Mouse (Mus musculus) induced T-regulatory cell, adult 2 months (primary cell): ENCODE measurements around the gene Adamtsl1.

Experiments
- DNase-seq: peaks from one replicate; pipeline ENCODE4 v3.0.0-alpha.2; 2012; ENCODE audit warnings: low read depth

Adamtsl1 gene

GRCm38 (mm10) chr4:86224875-86225274 is 710.9 kb downstream of the Adamtsl1 start:
- DNase-seq, result no peak

GRCm38 (mm10) chr4:86227096-86227495 is 713.1 kb downstream of the Adamtsl1 start:
- no peak for DNase-seq

DNA sequence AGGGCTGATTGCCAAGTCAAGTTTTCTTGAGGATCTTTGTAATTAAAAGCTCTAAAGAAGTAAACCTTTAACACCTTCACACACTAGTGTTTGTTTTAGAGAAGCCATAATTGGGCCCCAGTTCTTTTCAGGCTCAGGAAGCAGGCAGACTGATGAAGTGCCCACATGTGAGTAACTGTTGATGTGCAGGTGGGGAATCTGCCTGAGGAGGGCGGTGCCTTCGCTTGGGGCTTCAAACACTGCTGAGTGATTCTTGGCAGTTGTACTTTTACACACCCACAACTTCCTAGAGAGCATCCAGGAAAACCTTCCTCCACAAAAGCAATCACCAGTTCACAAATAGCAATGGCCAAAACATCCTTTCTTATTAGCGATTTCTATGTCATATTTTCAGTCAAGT is 719.2 kb downstream of the Adamtsl1 start:
- DNase-seq, result no peak

- DNase-seq, result no peak
These were observed 728.0 kb downstream of the Adamtsl1 start for GRCm38 (mm10) chr4:86241854-86242424.

- DNase-seq, result no peak
These were observed 756.1 kb downstream of the Adamtsl1 start for GRCm38 (mm10) chr4:86270085-86270484.

DNA sequence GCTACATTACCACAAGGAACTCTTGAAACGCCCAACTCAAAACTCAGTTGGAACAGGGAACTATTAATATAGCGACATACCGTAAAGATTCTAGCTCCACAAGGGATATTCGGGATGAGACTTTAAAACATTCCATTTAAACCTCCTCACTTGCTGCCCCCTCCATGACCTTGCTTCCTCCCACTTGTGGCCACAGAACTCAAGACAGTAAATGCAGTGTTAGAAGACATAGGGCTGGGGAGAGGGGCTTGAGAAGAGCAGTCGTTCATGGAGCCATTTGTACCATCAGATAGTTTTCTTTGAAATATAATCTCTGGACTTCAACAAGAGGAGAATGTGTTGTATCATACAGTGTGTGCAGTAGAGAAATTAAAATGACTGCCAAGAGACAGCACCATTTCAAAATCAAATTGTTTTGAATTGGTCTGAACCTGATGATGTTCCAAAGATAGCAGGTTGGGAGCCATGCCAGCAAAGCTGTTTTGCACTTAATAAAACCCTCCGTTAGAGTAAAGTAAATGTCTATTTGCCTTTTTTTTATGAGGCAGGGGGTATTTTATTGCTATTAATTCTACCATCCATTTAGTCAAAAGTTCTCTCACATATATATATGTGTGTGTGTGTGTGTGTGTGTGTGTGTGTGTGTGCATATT is 759.9 kb downstream of the Adamtsl1 start:
- DNase-seq, result no peak

DNA sequence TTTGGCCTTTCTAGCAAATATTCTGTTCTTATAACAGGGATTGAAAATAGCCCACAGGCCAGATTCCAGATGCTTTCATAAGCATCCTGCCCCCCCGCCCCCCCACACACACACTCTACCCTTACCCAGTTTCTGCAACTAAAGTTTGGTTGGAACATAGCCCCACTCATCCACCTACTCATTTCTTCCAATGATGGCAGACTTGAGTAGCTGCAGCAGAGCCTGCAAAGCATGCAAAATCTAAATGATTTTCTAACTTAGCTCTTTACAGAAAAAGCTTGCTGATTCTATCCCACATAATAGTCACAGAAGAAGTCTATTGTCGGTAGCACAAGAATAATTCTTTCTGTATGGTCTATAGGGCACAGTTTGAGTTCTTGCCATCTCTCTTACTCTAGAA is 760.7 kb downstream of the Adamtsl1 start:
- DNase-seq, result no peak

DNA sequence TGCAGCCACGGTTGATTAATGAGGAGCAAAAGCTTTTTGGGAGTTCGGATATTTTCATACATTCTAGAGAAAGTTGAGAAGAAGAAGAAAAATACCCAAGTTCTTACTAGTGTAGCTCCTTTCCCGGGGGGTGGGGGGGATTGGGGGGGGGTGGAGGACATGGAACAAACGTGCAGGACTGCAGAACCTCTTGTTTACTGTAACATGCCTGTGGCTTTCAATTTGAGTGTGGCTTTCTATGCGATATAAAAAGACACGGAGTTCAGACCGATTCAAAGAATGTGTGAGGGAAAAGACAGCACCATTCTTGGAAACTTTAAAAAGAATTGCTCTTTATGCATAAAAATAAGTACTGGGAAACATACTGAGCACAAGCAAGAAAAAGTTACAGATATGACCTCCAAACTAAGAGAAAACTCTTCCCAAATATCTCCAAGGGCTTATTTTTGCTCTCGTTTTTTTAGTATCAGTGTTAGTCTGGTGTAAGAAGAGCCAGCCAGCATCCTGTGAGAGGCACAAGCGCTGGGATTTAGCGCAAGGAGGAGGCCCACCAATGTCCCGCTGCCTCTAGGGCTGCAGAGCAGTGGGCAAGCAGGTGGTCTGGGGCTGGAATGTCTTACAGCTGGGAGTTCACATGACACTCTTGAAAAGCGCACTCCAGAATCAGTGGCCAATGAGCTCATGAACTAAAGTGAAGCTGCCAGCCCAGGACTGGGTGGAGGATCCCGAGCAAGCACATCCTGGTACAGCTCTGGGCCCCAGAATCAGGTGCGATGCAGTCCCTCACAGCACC is 762.2 kb downstream of the Adamtsl1 start:
- no peak for DNase-seq

DNA sequence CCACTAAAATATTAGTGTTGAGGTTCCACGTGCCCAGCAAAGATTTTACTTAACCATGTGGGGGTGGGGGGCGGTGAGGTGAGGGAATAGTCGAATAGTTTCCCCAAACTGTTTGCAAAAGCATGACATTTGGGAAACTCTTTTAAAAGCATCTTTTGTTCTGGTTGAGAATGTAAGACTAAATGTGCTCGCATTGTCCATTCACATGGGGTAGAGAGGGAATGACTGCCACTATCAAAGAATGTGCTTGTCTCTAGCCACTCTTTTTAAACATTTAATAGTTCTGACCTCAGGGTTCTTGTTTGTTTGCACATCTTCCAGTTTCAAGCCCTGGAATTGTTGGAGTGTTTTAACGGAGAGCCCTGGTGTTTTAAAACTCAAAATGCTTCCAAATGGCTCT is 764.6 kb downstream of the Adamtsl1 start:
- DNase-seq, result no peak

- no peak for DNase-seq
These were observed 772.6 kb downstream of the Adamtsl1 start for GRCm38 (mm10) chr4:86286572-86286971.

DNA sequence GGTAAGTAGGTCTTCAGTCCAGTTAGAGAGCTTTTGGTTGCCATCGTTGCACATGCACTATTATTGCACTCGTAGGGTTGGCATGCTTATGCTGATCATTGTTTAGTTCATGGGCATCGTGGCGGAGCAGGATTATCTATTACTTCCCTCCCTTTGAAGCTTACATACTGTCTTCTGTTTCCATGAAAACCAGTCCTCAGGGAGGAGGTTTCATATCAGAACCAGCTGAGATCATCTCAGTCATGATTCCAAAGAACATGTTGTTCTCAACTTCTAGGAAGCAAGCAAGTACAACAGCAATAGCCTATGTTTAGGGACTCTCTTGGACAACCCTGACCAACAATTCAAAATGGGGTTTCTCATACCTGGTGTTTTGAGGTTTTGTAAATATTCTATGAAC is 774.3 kb downstream of the Adamtsl1 start:
- DNase-seq, result no peak

- DNase-seq, result no peak
These were observed 775.7 kb downstream of the Adamtsl1 start for GRCm38 (mm10) chr4:86289511-86290273.

DNA sequence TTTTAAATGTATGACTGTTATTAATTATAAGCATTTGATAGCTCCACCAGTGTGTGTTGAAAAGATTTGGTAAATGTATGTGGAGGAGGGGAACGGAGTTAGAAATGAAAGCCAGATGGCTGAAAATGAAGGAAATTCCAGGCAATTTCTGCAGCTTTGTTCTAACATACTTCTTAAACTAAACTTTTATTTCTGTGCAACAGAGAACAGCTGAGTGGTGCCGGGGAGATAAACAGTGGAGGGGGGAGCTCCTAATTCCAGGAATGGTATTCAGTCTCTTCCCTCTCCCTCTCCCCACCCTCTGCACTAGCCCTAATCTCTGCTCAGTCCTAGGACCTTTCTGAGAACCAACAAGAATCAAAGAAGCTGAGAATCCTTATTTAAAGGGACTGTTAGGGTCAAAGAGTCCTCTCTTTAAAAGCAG is 780.9 kb downstream of the Adamtsl1 start:
- no peak for DNase-seq

DNA sequence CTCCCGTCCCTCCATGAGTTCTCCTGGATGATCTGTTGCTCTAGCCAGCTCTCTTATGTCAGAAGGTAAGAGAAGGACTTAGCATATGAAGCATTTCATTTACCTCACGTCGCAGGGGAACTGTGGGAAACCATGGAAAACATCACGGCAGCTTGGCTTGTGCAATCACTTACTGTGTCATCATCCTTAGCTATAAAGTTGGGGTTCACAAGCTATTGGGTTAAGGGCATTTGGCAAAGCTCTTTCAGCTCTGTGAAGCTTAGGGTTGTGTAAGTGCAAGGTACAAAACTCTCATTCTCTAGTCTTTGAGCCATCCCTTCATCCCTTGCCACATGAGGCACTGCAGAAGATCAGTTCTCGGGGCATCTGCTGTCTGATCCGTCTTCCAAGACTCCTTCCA is 787.5 kb downstream of the Adamtsl1 start:
- DNase-seq, result no peak

- DNase-seq, result no peak
These were observed 788.1 kb downstream of the Adamtsl1 start for GRCm38 (mm10) chr4:86302095-86302494.

DNA sequence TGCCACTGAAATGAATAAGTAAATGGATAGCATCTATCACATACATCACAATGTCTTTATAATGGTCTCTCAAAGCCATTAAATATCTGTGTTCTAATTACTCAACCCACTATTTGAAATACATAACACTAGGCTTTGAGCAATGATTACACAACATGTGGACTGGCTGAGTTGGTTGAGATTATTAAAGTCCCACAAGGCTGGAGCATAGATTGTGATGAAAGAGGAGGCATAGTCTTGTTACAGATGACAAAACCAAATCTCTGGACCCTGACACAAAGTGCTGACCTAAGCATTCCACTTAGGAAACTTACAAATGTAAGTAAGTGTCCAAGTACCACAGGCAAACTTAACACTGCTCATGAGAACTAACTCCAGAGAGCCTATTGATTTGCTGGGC is 792.8 kb downstream of the Adamtsl1 start:
- DNase-seq, result no peak

DNA sequence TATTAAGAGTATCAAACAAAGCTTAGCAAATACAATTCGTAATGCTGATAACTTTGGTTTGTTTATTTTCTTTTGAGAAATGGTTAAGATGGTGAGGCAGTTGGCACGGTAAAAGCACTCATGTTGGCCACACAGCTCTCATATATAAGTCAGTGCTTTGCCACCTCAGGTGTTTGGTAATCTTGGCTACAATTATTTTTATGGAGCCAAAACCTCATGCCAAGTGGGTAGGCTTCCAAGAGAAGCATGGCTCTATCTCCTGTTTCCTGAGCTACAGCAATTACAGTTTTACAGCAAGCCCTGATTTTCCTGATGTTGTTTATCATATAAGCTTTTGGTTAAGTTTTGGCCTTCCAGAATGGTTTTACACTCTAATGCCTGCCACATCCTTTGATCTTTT is 795.2 kb downstream of the Adamtsl1 start:
- no peak for DNase-seq

DNA sequence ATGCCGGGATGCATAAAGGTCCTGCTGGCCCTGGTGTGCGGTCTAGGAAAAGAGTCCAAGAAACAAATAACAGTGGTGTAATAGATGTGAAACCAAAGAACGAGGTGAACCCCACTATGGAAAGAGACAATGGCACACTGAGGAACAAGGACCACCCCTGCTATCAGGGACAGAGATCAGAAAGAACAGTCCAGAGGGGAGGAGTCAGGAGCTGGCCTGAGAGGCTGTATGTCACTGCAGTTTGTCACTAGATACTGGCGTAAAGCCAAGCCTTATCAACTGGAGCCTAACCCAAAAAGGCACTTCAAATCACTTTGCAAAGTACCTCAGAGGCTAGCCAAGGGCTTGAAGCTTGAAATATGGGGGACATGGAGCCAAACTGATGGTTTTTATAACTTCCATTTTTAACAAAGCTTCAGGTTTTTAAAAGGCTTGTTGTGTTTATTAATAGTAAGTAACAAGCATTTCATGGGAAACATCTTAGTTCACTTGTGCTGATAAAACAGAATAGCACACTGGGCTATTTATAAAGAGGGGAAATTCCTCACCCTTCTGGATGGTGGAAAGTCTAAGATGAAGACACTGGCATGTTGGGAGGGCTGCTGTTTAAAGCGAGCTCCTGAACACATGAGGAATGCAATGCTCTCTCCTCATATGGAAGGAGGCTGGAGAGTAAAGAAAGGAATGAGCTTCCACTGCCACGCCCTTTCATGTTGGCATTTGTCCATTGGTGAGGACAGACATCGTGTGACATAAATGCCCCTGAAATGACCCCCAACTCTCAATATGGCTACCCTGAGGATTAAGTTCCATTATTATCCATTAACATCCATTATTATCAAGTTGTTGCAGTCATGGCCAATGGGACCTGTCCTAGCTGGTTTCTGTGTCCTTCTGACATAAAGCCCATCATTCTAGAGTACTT is 797.1 kb downstream of the Adamtsl1 start:
- no peak for DNase-seq

GRCm38 (mm10) chr4:86312366-86312765 is 798.4 kb downstream of the Adamtsl1 start:
- no peak for DNase-seq

- no peak for DNase-seq
These were observed 800.5 kb downstream of the Adamtsl1 start for GRCm38 (mm10) chr4:86314442-86314841.

- DNase-seq, result no peak
These were observed 801.1 kb downstream of the Adamtsl1 start for GRCm38 (mm10) chr4:86315122-86315521.
